ENCODE assay signal across 20 mouse cellular contexts in genomic region chr17:47953231-47953630, GRCm38 (mm10). TPM values are rescaled to one million over a fixed set of nuclear protein-coding genes. Genes with fewer than 3 reads are reported as not detected.
DNase-seq lines count a peak whose midpoint lies in the region; ATAC-seq and TF ChIP-seq lines count a peak whose summit lies in the region.
"Had no signal": no experiment of that assay in that cellular context is flagged by ENCODE, and none has a peak within 500 bp of the region (broad histone marks: within the 10 kb centered on the region; RNA-seq: fewer than 3 reads in every experiment).

No protein-coding gene starts in this region.

- no peak for DNase-seq in heart, embryonic 10.5 days (ENCODE audit: low spot score)
- peak; percentile 78 for DNase-seq in ES-CJ7 (ENCODE audit: low read depth, low spot score)
- DNase-seq in stomach, postnatal 0 days (ENCODE audit: low spot score), result no peak
- DNase-seq in kidney, postnatal 25 days, result no peak
- DNase-seq in spleen, adult 18-20 months, result no peak
- DNase-seq: B cell, adult 2 months; gastrocnemius, postnatal 14 days; heart, adult 18-20 months; layer of hippocampus, postnatal 36 days; liver, embryonic 13.5 days; retina, postnatal 1 day; right cerebral cortex, postnatal 25 days; thymus, postnatal 14 days had no signal

- no peaks in the 10 kb centered on the region for H3K9me3 ChIP-seq in heart, embryonic 11.5 days (replicated peaks; ENCODE audit: control insufficient read depth, low read length)
- H3K9me3 ChIP-seq in heart, embryonic 10.5 days, result no peaks in the 10 kb centered on the region
- H3K9me3 ChIP-seq in forebrain, embryonic 15.5 days, result no peaks in the 10 kb centered on the region
- H3K9me3 ChIP-seq in stomach, postnatal 0 days (ENCODE audit: control insufficient read depth, low read length), result no peaks in the 10 kb centered on the region
- H3K9me3 ChIP-seq: hindbrain, embryonic 12.5 days; liver, embryonic 13.5 days; neural tube, embryonic 13.5 days had no signal

- TF ChIP-seq EP300 in stomach, postnatal 0 days (optimal IDR thresholded peaks at IDR 0.05), result no peak

- no peak overlapping the region for H3K4me2 ChIP-seq in heart, embryonic 11.5 days
- H3K4me2 ChIP-seq in forebrain, embryonic 15.5 days (replicated peaks), result no peak overlapping the region; the same call in 1 of the 2 replicates
- H3K4me2 ChIP-seq in stomach, postnatal 0 days (replicated peaks; ENCODE audit: low read depth), result no peak overlapping the region
- H3K4me2 ChIP-seq: hindbrain, embryonic 12.5 days; liver, embryonic 13.5 days; neural tube, embryonic 13.5 days had no signal

- 31% methylated on average over 5 of the region's 5 CpGs for WGBS in heart, embryonic 11.5 days (ENCODE audit: insufficient replicate concordance)
- WGBS in heart, embryonic 10.5 days, result 31% methylated on average over 5 of the region's 5 CpGs
- 37% methylated on average over 5 of the region's 5 CpGs for WGBS in forebrain, embryonic 15.5 days
- WGBS in stomach, postnatal 0 days, result 47% methylated on average over 5 of the region's 5 CpGs

- no peak overlapping the region for H3K4me3 ChIP-seq in heart, embryonic 11.5 days (ENCODE audit: low read depth, low read length)
- H3K4me3 ChIP-seq in heart, embryonic 10.5 days, result no peak overlapping the region
- no peak overlapping the region for H3K4me3 ChIP-seq in forebrain, embryonic 15.5 days
- no peak overlapping the region for H3K4me3 ChIP-seq in stomach, postnatal 0 days (ENCODE audit: low read depth, low read length)
- H3K4me3 ChIP-seq: erythroblast, embryonic 14.5 days; hindbrain, embryonic 12.5 days; liver, embryonic 13.5 days; myocyte; neural tube, embryonic 13.5 days had no signal

- TF ChIP-seq CTCF in stomach, postnatal 0 days (IDR thresholded peaks at IDR 0.05; ENCODE audit: low read depth), result no peak

- ATAC-seq in heart, embryonic 11.5 days (replicated peaks; ENCODE audit: insufficient number of reproducible peaks, low FRiP score, low TSS enrichment), result no peak
- ATAC-seq in forebrain, embryonic 15.5 days (replicated peaks), result no peak
- no peak for ATAC-seq in stomach, postnatal 0 days (ENCODE audit: low FRiP score, low TSS enrichment)

- 0 out of 2 replicates have a peak, but pooled peaks cover 3% of the 10 kb centered on the region for H3K27me3 ChIP-seq in heart, embryonic 11.5 days (ENCODE audit: control insufficient read depth, insufficient read depth, low read length)
- H3K27me3 ChIP-seq in heart, embryonic 10.5 days (ENCODE audit: insufficient read depth, poor library complexity, severe bottlenecking), result peaks cover 10% of the 10 kb centered on the region
- H3K27me3 ChIP-seq in forebrain, embryonic 15.5 days, result no peaks in the 10 kb centered on the region
- H3K27me3 ChIP-seq in stomach, postnatal 0 days (ENCODE audit: control insufficient read depth, insufficient read depth, low read length), result no peaks in the 10 kb centered on the region

- peaks cover 30% of the 10 kb centered on the region for H3K4me1 ChIP-seq in heart, embryonic 11.5 days (ENCODE audit: control insufficient read depth, insufficient read depth, low read length)
- H3K4me1 ChIP-seq in heart, embryonic 10.5 days, result peaks cover 46% of the 10 kb centered on the region
- H3K4me1 ChIP-seq in forebrain, embryonic 15.5 days, result peaks cover 24% of the 10 kb centered on the region
- H3K4me1 ChIP-seq in stomach, postnatal 0 days (replicated peaks; ENCODE audit: control insufficient read depth, insufficient read depth), result peaks cover 3% of the 10 kb centered on the region; the same call in 1 of the 2 replicates

- H3K27ac ChIP-seq in heart, embryonic 11.5 days (ENCODE audit: low read depth, low read length), result no peak overlapping the region
- H3K27ac ChIP-seq in heart, embryonic 10.5 days, result no peak overlapping the region
- peak overlapping the region; percentile 69; the same call in 1 of the 2 replicates for H3K27ac ChIP-seq in forebrain, embryonic 15.5 days (replicated peaks)
- peak overlapping the region; percentile 40; the same call in 1 of the 2 replicates for H3K27ac ChIP-seq in stomach, postnatal 0 days (replicated peaks)
- H3K27ac ChIP-seq: liver, embryonic 13.5 days; macrophage; neural tube, embryonic 13.5 days had no signal

- no peaks in the 10 kb centered on the region for H3K36me3 ChIP-seq in heart, embryonic 11.5 days (ENCODE audit: control insufficient read depth, insufficient read depth, low read length)
- no peaks in the 10 kb centered on the region for H3K36me3 ChIP-seq in heart, embryonic 10.5 days
- H3K36me3 ChIP-seq in forebrain, embryonic 15.5 days, result no peaks in the 10 kb centered on the region
- no peaks in the 10 kb centered on the region for H3K36me3 ChIP-seq in stomach, postnatal 0 days (ENCODE audit: control insufficient read depth, insufficient read depth, low read length)
- H3K36me3 ChIP-seq: hindbrain, embryonic 12.5 days; liver, embryonic 13.5 days; neural tube, embryonic 13.5 days had no signal

- H3K9ac ChIP-seq in heart, embryonic 11.5 days (ENCODE audit: low read depth, low read length), result peak overlapping the region; percentile 28; the same call in 1 of the 2 replicates
- no peak overlapping the region for H3K9ac ChIP-seq in forebrain, embryonic 15.5 days (replicated peaks)
- H3K9ac ChIP-seq in stomach, postnatal 0 days (ENCODE audit: low read length), result no peak overlapping the region
- H3K9ac ChIP-seq: hindbrain, embryonic 12.5 days; liver, embryonic 13.5 days; neural tube, embryonic 13.5 days had no signal

RNA-seq across cellular contexts. Expression of gene Foxp4, which starts 28.8 kb away (rescaled TPM):
- polyA plus RNA-seq in heart, embryonic 11.5 days (2014; fragmentation: Nextera tagmentation; extraction: Ambion mirVana), result 15.6 and 21.1 TPM in 2 replicates
- polyA plus RNA-seq in heart, embryonic 10.5 days (2016; fragmentation: Nextera tagmentation; extraction: Ambion mirVana), result 12.4 and 27.3 TPM in 2 replicates
- 33.2 and 37.3 TPM in 2 replicates for polyA plus RNA-seq in forebrain, embryonic 15.5 days (2015; fragmentation: Nextera tagmentation; extraction: Ambion mirVana)
- 14.6 and 17.9 TPM in 2 replicates for polyA plus RNA-seq in stomach, postnatal 0 days (2015; fragmentation: Nextera tagmentation; extraction: Ambion mirVana)

Comparison
In these comparisons a context has a peak if more than half of its experiments do, and no peak if none do; other contexts are left out.
1. H3K27ac ChIP-seq: peak in forebrain, embryonic 15.5 days (single experiment) and stomach, postnatal 0 days (single experiment); none in heart, embryonic 11.5 days (single experiment) and heart, embryonic 10.5 days (single experiment).